Mouse (Mus musculus): Measurements from ENCODE around the gene Tnfrsf25. TPM values are rescaled to one million over a fixed set of nuclear protein-coding genes. Genes with fewer than 3 reads are reported as not detected.

Tnfrsf25 gene
- total RNA-seq, 2 experiments from 2014 or later: 1.2 TPM

Other genes starting within 250 kb of the Tnfrsf25 start
- gene Dnajc11, start 182.2 kb upstream of the Tnfrsf25 start, total RNA-seq (2021): 10 to 100 TPM; 59.3 to 68.8 TPM
- gene Thap3, start 126.9 kb upstream of the Tnfrsf25 start, total RNA-seq (2021): 10 to 100 TPM; 27.5 to 29.3 TPM
- gene Phf13, start 119.7 kb upstream of the Tnfrsf25 start, total RNA-seq (2021): 1 to 10 TPM; 2.8 to 3.4 TPM
- 10 to 100 TPM; 56.9 to 66.5 TPM for gene Klhl21, start 107.1 kb upstream of the Tnfrsf25 start, total RNA-seq (2021)
- 1 to 10 TPM; 2.5 TPM for gene Zbtb48, start 88.3 kb upstream of the Tnfrsf25 start, total RNA-seq (2021)
- under 1 TPM; 0.84 to 0.86 TPM for gene Tas1r1, start 77.4 kb upstream of the Tnfrsf25 start, total RNA-seq (2021)
- gene Nol9, start 76.6 kb upstream of the Tnfrsf25 start, total RNA-seq (2021): 1 to 10 TPM; 9.6 TPM
- 1 to 10 TPM; 5.0 to 6.5 TPM for gene Plekhg5, start 43.4 kb upstream of the Tnfrsf25 start, total RNA-seq (2021)
- under 1 TPM; 0.23 to 0.38 TPM for gene Espn, start 36.4 kb downstream of the Tnfrsf25 start, total RNA-seq (2021)
- gene Hes2, start 42.9 kb downstream of the Tnfrsf25 start, total RNA-seq (2021): not detected
- gene Acot7, start 62.2 kb downstream of the Tnfrsf25 start, total RNA-seq (2021): 10 to 100 TPM; 15.4 to 19.1 TPM
- gene Gpr153, start 158.3 kb downstream of the Tnfrsf25 start, total RNA-seq (2021): 10 to 100 TPM in 1 of 2 experiments, 1 to 10 TPM in 1; 9.9 to 11.0 TPM
- not detected for gene Hes3, start 175.7 kb downstream of the Tnfrsf25 start, total RNA-seq (2021)
- 10 to 100 TPM; 16.5 to 16.8 TPM for gene Icmt, start 181.3 kb downstream of the Tnfrsf25 start, total RNA-seq (2021)
- not detected for gene Rnf207, start 203.1 kb downstream of the Tnfrsf25 start, total RNA-seq (2021)
- 100 to 1,000 TPM; 194 to 222 TPM for gene Rpl22, start 209.8 kb downstream of the Tnfrsf25 start, total RNA-seq (2021)
- gene Chd5, start 222.7 kb downstream of the Tnfrsf25 start, total RNA-seq (2021): under 1 TPM; 0.03 to 0.08 TPM

Measured in gastrocnemius, postnatal 25 days (tissue).